Mouse (Mus musculus) cerebellum, adult 2 months (tissue): ENCODE measurements around the gene Ap3d1.

Experiments used
- CTCF ChIP-seq: fragments of 200-500 bp; IDR thresholded peaks from 2 replicates; pipeline ENCODE4 v1.5.1; 2011; ENCODE audit warnings: low read depth, mild to moderate bottlenecking, control low read depth, low read length, moderate library complexity, borderline replicate concordance; ENCODE audit not compliant: insufficient read depth
- POLR2A ChIP-seq: fragments of 200-500 bp; IDR thresholded peaks from 2 replicates; pipeline ENCODE4 v1.6.1; 2011; ENCODE audit warnings: low read length, control low read depth, borderline replicate concordance; ENCODE audit not compliant: insufficient read depth

- TF ChIP-seq CTCF (no peak), POLR2A (no peak)
These were observed 14.5 kb downstream of the Ap3d1 start for GRCm38 (mm10) chr10:80727369-80728127.
